Mouse (Mus musculus) Muller cell, postnatal 12 days (primary cell): ENCODE data around the gene Tnik.

ENCODE experiments used
- DNase-seq: peaks from one replicate; pipeline ENCODE4 v3.0.0-alpha.2; 2015; ENCODE audit errors: inconsistent ontology term

Gene Tnik

DNA sequence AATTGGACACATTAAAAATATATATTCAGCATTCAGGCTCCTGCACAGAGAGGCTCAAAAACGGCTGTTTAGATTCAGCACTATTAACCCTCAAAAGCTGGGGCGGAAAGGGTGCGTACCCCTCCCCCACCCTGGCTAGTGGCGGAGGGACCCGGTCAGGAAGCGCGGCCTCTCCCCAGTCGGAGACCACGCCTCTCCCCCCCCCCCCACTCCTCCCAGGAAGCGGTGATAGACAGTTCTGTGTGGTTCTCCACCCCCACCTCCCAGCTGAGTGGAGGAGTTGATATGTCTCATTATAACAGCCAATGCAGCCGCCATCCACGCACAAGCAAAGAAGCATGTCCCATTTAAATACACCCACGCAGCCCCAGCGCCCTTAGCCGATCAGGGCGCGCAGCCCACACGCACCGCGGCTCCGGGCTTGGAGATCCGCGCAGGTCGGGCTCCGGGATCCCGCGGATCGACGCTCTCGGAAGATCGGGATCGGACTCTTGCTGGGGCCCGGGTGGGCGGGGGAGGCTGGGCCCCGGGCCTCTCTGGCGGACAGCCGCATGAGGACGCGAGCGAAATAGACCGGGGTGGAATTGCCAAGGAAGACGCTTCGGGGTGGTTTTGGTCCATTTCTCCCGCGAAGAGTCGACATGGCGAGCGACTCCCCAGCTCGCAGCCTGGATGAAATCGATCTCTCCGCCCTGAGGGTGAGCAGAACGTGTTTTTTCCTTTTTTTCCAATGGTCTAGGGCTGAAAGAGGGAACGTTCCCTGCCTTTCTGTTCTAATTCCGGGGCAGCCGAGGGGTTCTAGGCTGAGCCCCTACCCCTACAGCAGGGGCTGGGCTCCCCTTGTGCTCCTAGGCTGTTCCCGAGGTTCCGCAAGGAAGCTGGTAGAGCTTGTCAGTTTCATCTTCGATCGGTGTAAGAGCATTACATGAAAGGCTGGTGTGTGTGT lies at the start of gene Tnik:
TSS of gene Tnik (plus strand) at position 213 of the 946 bp plus-strand sequence.
- peak; percentile 96 for DNase-seq

DNA sequence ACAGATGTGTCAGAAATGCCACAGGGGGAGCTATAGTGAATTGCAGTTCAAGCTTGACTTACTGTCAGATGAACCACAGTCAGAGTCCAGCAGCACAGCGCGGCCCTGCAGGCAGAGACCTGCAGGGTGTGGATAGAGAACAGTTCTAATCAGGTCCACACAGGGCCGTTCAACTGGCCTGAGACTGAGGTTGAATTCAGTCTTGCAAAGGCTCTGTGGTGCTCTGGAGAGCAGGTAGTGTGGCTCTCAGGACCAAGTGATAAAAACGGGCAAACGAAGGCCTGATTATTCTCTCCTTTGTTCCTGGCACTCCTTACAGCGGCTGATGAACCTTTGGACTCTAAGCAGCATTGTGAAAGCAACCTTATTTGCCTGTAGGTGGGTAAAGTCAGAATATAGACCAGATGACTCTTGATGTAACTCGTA lies 48.1 kb upstream of the Tnik start:
- no peak for DNase-seq

DNA sequence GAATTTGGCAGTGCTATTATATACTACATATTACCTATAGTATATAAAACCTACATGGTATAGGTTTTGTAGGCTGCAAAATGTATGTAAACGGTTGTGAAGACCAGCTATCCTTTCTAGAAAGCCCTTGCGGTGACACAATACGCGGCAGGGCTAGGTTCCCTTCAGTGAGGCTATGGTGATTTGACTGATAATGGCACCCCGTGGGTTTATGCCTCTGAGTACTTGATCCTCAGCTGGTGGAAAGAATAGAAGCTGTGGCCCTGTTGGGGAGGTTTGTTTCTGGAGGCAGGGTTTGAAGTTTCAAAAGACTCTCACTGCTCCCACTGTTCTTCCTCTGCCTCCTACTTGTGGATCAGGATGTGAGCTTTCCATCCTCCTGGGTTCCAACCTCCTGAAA lies 46.0 kb upstream of the Tnik start:
- DNase-seq: no peak

DNA sequence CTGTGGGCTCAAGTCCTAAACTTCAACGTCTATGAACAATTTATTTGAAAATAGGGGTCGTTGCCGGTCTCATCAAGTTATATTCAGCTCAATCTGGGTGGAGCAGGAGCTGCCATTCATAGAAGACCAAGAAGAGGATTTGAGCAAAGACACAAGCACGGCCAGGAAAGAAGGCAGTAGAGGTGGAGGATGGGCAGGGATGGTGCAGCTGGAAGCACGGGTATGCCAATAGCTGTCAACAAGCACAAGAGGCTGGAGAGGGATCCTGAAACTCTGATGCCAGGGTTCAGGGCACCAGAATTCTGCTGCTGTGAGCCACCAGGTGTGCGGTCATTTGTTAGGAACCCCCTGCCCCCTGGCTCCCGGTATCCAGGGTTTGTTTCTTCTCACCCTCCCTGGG lies 43.5 kb upstream of the Tnik start:
- DNase-seq: no peak

DNA sequence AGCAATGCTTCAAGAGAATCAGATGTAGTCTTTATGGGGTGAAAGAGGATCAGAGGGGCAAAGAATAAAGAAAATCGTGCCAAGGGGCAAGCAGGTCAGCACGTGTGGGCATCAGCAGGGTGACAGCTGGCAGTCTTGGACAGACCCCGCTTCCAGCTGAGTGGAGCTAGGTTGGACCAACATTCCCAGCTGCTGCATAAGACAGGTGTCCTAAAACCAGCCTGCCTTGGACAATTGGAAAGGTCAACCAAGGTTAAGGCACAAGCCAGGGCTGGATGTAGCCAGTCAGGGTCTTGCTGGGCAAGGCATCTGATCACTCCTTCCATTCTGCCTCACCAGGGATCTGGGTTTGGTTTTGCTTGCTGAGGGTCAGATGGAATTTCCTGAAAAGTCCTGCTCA lies 43.0 kb upstream of the Tnik start:
- DNase-seq: no peak

DNA sequence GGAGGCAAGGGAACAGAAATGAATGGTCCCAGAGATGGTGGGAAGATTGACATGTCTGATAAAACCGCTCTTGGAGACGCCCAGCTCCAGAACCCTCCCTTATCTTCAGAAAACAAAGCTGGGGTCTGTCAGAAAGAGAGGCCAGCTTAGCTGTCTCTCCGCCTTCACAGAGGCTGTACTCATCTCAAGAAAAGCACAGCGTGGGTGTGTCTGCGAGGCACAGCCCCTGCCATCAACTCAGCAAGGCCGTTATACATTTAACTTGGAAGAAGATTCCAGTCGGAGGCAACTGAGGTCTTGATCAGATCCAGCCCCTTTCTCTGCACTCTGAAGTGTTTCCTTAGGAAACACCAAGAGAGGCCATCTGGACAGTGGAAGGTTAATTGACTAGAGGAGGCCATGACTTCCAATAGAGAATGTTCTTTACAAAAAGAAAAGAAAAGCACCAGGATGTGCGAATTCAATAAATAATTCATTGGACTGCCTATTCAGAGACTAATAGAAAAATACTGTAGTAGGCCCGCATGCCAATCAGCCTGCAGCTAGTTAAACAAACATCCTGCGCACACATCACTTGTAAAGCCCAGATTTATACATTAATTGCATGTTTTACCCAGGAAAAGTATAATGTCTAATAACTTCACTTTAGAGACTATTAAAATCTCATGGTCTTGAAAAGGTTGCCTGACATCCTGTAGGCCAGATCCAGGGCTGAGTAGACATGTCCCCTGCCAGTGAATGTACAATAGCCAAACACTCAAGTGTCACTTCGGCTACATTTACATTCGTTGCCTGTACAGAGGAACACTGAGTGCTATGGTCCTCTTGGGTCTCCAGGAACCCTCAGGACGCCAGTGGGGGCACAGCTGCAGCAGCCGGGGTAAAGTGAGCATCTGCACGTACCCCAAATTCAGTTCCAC lies 38.3 kb upstream of the Tnik start:
- DNase-seq: no peak

DNA sequence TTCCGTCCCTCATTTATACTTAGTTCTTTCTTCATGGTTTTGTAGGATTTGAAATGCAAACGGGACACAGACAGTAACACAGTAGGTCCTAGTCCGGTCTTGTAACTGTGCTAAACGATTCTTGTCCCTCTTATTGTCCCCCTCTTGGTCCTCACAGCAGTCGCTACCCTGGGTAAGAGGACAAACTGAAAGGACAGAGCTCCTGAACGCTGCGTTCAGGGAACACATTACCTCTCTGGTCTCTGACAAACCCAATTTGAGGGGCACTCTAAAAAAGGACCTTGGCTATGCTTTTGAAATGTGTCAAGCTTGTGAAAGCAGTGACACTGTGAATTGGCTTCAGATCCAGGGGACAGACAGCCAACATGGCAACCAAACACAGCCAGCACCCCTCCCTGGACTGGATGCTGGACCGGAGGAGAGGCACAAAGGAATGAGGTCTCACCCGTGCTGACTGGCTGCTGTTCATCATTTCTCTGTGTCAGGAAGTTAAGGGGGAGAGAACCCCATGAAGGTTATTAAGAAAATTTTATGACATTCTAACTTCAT lies 37.6 kb upstream of the Tnik start:
- no peak for DNase-seq

DNA sequence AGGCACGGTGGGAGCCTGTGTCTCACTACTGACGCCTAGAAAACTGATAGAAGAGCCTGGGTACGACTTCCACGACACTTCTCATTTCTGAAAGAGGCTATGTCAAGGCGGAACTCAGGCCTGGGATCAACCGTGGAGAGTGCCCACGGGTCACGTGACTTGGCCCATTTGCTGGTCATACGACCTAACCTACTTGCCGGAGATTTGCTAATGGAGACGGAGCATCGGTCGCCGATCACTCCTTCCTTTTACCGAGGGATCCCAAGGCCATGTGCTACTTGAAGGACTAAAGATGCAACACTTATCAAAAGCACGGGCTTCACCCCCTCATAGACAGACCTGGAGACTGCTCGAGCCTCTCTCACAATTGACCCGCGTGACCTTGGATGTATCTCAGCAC lies 36.8 kb upstream of the Tnik start:
- DNase-seq: no peak

DNA sequence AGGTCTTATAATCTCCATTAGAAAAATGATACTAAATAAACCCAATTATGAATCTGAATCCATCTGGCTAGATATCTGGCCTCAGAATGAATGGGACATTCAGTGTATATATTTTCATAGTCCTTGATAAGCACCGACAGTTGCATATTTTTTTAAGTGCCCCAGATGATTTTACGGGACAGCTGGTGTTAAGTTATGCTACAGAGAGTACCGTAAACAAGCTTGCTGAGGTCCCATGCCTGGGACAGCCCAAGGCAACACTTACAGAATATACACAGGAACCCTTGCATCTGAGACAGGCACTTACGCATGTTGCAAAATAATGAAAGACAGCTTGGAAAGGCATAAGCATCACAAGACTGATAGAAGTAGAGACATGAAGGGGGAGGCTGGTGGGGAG lies 34.1 kb upstream of the Tnik start:
- DNase-seq: no peak

DNA sequence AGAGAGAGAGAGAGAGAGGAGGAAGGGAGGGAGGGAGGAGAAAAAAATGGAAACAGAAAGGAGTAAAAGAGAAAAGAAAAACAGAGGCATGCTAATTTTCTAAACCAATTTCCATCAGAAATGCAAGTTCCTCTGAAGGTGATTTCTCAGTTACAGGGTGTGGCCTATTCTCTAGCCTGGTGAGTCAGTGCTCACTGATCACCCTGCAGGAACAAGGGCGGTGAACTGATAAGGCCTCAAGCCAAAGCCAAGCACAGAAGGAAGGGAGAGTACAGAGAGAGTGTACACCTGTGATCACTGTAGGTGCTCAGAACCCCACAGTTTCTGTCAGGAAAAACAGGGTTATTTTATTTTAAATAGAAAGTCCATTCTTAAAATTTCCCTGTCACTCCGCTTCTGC lies 33.5 kb upstream of the Tnik start:
- DNase-seq: no peak

DNA sequence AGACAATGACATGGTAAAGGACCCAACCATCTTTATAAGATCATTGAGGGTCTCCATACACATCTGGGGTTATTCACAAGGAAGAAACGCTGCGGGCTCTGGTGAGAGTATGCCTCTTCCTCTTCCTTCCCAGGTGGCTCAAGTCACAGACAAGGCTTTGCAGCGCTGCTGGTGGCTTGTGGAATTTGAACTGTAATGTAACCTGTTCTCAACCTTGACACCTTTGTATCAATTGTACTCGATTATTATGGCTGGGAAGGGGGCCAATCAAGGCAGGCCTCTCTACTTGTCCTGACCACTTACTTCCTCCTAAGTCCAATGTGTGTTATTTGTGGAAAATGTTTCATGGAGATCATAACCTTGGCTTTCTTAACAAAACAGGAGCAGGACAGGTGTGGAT lies 30.1 kb upstream of the Tnik start:
- no peak for DNase-seq

DNA sequence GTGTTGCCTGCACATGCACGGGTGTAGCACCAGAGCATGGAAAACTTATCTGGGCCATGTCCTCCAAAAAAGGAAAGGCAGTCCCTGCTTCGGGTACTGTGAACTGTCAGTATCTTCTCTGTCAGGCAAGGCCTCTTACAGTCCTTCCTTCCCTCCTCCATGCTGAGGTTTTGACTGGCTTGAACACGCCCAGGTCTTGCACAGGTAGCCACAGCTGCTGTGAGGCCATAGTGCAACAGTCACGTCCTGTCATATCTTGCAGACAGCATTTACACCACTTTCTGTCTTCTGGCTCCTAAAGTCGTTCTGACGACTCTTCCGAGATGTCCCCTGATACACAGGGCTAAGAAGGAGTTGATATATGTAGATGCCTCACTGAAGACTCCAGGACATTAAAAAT lies 28.8 kb upstream of the Tnik start:
- DNase-seq: no peak

DNA sequence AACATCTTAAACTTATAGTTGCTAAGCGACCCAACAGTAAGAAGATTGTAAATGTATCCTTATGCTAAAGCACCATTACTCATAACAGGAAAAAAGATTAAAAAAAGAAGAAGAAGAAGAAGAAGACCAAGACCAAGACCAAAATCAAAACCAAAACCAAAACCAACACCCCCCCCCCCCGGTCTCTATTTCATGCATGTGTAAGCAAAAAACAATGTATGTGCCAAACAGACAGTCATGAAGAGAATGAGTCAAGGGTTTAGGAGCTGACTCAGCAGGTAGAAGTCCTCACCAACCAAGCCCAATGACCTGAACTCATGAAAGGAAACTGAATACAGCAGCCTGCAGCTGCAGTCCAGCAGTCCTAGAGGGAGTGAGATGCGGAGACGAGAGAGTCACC lies 26.3 kb upstream of the Tnik start:
- peak; percentile 4 for DNase-seq

DNA sequence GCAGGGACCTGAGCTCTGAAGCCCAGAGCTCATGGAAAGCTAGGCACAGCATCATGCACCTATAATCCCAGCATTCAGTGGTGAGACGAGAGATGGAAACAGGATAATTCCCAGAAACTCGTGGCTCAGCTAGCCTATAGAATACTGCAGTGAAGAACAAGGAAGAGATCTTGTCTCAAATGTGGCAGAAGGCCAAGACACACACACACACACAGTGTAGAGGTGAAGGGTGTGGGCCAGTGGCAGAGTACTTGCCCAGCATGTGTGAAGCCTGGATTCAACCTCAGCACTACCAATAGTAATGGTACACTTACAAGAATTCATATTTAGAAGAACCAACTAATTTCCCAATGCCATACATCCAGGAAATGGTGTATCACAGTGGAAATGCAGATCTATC lies 24.9 kb upstream of the Tnik start:
- no peak for DNase-seq

DNA sequence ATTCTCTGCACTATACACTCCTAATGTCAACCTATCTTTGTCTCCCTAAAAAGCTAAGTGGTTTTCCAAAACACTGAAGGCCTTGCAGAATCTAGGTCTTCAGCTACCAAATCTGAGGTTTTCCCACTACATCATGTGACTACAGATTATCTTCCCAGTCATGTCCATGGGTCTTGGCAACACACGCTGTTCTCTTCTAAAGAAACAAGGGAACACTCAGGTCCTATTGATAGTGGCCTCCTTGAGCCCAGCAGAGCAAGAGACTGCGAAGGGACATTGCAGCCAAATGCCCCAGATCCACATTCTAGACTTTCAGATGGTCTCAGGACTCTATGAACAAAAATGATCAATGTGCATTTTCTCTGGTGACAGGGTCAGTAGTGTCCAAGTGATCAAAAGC lies 20.5 kb upstream of the Tnik start:
- no peak for DNase-seq

DNA sequence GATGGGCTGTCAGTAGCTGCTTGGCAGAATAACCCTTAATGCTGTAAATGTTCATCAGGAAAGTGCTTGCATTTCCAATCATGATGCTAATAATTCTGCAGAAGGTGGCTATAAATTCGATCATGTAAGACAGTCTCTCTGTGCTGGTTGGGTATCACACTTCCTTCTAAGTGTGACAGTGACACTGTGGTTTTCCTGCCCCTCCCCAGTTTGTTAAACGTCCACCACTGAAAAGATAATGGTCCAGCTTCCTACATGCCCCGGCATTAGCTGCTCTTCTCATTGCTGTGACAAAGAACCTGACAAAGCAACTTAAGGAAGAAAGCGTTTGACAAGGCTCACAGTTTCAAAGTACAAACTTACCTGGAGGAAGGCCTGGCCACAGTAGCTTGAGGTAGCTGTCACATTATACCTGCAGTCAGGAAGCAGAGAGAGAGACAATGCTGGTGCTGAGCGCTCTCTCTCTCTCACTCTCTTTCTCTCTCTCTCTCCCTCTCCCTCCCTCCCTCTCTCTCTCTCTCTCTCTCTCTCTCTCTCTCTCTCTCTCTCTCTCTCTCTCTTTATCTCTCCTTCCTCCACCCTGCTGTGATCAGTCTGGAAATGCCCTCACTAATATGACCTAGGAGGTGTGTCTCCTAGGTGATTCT lies 18.6 kb upstream of the Tnik start:
- DNase-seq: no peak

DNA sequence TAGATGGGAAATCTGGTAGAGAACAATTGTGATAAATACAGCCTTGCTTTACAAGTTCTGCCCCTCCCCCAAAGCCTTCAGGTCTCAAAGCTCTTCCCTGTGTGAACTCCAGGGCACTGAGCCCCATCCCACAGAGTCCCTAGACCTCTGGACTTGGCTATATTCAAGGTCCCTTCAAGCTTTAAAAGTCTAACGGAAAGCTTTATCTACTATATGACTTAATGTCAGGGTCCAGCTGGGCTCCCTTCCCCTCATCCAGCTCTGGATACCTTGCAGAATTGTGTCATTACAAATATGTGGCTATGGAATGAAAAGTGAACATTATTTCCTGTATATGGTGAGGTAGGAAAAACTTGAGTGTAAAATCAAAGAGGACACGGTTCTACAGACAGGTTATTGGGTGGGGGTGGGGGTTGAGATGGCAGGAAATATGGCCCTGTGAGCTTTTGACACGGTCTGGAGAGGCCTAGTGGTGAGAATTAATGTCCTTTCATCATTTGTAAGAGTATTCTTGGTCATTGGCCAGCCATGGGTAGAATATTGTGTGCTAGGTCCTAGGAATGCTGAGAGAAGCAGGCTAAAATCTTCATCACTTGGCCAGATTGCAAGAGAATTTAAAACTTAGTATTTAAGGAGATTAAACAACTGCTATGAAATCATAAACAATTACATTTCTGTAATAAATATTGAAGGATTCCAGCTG lies 14.6 kb upstream of the Tnik start:
- no peak for DNase-seq

DNA sequence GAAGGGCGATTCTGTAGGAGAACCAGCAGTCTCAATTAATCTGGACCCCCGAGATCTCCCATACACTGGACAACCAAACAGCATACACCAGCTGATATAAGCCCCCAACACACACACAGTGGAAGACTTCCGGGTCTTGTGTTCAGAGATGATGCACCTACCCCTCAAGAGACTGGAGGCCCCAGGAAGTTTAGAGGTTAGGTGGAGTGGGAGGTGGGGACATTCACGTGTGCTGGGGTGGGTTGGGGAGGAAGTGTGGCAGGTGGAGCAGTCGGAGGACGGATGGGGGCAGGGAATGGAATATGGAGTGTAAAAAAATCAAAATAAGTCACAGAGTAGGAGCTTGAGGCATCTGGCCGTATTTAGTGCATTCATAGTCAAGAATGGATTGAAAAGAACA lies 7.3 kb upstream of the Tnik start:
- no peak for DNase-seq

DNA sequence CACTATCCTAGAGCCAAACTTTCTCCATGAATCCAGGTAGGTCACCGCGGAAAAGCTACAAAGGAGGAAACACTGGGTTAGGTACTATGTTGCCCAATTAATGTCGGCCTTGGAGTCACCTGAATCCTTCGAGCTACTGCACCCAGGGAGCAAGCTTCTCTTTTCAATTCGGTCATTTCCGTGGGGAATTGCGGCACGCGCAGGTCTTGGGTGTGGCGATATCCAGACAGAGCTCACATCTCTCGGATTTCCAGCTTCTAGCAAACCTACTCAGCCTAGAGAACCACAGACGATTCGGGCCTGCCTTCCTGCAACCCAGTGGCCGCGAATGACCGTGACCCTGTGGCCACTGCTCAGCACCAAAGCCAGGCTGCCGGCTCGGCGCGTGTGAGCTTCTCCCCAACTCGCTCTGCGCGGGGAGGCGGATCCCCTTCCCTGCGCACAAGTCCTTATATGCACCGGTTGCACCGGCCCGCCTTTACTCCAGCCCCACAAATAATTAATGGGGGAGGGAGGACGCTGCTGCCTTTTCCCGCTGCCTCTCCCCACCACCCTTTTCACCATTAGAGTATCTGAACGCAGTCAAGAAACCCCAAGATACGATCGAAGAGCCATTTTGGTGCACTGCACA lies 528 bp upstream of the Tnik start:
- DNase-seq: peak; percentile 83

DNA sequence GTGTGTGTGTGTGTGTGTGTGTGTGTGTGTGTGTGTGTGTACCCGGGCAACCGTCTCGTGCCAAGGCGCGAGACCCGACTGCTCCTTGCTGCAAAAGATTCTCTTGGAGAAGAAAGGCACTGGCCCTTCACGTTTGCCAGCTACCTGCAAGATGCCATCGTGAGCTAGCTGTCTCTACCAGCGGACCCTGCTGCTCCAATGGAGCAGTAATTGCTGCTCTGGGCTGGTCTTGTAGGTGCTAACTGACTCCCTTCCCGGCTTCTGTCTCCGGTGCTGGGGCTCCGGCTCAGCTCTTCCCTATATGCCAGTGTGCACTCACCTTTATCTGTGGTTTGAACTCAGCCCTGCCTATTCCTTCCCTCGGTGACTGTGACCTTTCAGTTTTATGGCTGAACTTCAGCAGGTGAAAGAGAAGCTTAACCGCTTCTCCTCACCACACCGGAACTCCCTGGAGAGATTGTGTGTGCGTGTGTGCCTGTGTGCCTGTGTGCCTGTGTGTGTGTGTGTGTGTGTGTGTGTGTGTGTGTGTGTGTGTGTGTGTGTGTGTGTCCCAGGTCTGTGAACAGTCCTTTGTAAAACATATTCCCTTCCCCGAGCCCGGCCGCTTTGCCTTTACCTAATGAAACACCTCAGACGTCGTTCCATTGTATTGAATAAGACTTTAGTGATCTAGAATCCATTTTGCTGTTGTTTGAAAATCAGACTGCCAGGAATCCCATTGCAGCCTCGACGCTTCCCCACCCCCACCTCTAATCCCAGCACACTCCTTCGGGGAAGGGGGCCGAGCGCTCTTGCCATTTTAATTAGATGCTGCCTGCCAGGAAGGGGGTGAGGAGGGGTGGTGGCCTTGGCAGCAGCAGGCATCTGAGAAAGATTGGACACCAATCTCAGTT lies 1.2 kb downstream of the Tnik start:
- peak; percentile 79 for DNase-seq
